Mouse (Mus musculus) frontal cortex, postnatal 14 days (tissue): ENCODE data around the gene Anp32e.
"Not testable (repeated sequence)": the region's sequence is repeated elsewhere in the genome, so short reads cannot be mapped to it uniquely, and the experiment has no call there.

Experiments used
- DNase-seq, 2 experiments: peaks; one replicate each; pipeline ENCODE4 v3.0.0; 2022; ENCODE audit warnings: low spot score in 2 of 2

Anp32e gene

DNA sequence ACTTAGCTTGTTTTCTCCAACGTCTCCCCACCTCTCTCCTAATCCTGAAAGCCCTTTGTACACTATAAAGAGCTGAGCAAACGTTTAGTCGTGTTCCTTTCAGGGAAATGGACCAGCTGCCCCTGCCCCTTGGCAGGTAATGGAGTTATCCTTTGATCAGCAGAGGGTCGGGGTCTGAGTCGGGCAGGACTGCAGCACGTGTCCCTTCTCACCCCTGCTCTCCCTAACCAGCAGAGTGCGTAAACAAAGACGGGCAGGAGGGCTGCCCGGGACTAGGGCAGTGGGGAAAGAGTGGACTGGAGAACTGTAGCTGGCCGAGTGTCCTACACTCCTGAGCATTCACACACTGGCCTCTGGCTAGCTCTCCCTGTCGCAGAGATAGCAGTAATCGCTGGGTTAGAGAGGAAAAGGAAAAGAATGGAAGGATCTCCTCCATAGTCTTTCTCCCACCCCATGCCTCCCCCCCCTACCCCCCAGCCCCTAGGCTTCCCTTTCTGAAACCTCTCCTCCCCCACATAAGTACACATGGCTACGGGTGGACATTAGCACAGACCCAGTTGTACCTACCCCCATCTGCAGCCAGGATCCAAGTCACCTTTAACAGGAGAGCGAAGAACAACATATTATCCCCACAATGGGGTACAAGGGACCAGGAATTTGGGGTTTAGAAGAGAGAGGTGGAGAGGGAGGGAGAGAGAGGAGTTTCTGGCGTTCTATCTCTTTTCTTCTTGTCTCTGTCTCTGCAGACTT is 25.1 kb upstream of the Anp32e start:
- DNase-seq: no peak

DNA sequence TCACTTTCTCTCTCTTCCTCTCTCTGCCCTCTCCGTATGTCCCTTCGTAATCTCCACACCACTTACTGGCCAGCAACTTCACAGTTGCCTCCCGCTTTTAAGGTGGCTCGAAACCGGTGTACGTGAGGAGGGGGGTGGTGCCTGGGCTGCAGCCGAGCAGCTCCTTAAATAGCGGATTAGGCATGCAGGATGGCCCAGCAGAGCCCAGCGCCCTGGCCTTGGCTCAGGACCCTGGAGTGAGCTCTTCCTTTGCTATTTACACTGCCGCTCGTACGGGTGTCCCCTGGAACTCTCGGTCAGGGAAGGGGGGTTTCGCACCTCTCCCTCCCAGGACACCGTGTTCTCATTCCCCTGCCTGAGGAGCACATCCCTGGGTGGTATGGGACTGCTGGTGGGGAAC is 24.5 kb upstream of the Anp32e start, which contains the start of gene Car14:
TSS of gene Car14 (minus strand) at position 124 of the 400 bp plus-strand sequence.
- no peak for DNase-seq

- no peak for DNase-seq
These were observed 23.7 kb upstream of the Anp32e start for GRCm38 (mm10) chr3:95905146-95905939.

DNA sequence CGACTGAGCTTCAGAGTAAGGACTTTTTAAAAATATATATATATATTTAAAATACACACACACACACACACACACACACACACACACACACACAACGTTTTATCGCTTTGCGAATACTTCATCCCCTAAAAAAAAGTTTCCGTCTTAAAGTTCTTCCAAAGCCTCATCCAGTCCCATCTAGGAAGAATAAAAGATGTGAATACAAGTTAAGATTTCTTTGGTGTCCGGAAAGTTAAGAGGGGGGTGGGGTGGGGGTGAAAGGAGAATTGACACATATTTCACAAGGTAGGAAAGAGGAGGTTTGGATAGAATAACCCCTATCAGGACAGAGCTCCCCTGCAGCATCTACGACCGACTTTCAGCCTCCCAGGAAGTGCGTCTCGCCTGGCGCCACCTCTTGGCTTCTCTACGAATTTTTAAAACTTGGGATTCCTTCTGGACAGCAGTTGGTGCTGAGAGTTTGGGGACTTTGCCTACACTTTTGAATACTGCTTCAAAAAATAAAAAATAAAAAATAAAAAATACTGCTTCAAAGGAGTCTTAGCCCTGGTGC is 23.0 kb upstream of the Anp32e start:
- no peak for DNase-seq

DNA sequence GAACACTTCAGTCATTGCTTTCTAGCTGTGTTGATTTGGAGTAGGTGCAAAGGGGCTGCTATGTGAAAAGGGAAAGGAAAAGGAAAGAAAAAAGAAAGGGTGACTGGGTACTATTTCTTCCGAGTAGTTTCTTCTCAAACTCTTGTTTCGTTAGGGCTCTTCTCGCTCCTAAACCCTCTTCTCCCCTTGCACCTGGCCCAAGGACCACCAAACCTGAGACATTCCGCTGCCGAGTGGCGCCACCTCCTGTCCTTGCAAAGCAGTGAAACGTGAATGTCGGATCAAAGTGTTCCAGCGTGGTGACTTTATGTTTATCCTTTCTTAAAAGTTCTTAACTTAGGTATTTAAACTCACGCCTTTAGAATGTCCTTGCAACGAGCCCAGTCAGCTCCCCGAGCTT is 22.2 kb upstream of the Anp32e start:
- DNase-seq: no peak

GRCm38 (mm10) chr3:95907613-95908012 is 21.4 kb upstream of the Anp32e start:
- DNase-seq: no peak

GRCm38 (mm10) chr3:95914706-95915105 is 14.3 kb upstream of the Anp32e start:
- DNase-seq: no peak

- no peak for DNase-seq
These were observed 12.3 kb upstream of the Anp32e start for GRCm38 (mm10) chr3:95916760-95917159.

DNA sequence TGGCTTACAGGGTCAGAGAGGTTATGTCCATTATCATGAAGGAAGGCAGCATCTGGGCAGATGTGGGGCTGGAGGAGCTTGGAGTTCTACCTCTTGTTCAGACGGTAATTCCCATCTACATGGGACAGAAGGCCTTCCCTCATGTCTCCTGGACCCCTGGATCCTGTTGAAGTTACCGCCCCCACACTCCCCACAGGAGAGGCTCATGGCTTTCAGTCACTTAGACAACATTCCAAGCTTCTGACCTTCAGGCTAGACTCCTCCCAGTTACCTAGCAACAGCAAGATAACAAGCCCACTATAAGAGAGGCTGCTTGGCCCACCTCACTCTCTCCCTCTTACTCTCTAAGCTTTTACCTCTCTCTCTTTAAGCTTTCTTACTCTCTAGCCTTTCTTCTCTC is 8.5 kb upstream of the Anp32e start:
- not testable (repeated sequence) for DNase-seq

DNA sequence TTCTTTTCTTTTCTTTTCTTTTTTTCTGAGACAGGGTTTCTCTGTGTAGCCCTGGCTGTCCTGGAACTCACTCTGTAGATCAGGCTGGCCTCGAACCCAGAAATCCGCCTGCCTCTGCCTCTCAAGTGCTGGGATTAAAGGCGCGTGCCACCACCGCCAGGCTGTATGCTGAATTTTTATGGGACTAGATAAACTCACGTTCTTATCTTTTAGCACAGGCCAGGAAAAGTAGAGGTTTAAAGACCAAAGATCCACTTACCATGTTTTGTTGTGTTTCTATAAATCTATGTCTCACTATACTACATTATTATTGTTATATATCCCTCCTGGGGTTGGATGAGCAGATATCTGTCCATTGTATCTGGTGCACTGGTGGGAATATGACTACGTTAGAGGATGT is 5.6 kb upstream of the Anp32e start:
- DNase-seq: not testable (repeated sequence)

- DNase-seq: no peak
These were observed 4.9 kb upstream of the Anp32e start for GRCm38 (mm10) chr3:95924185-95924584.

GRCm38 (mm10) chr3:95925087-95925486 is 4.0 kb upstream of the Anp32e start:
- no peak for DNase-seq

GRCm38 (mm10) chr3:95928261-95928657 is 787 bp upstream of the Anp32e start:
- no peak for DNase-seq

GRCm38 (mm10) chr3:95929581-95930470 is 780 bp downstream of the Anp32e start:
- peak; percentile 18 to 24 for DNase-seq

DNA sequence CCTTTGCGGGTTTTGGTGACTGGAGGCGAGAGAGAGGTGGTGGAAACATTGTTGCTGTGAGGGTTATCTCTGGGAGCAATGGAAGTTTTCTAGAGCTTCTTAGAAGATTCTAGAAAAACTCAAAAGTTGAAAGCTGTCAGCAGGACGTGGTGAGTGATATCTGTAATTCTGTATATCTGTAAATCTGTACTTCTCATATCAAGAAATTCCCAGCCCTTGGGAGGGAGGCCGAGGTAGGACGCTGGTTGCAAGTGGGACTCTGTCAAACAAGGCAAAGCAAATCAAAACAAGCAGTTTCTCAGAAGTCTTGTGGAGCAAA is 1.4 kb downstream of the Anp32e start:
- no peak for DNase-seq

DNA sequence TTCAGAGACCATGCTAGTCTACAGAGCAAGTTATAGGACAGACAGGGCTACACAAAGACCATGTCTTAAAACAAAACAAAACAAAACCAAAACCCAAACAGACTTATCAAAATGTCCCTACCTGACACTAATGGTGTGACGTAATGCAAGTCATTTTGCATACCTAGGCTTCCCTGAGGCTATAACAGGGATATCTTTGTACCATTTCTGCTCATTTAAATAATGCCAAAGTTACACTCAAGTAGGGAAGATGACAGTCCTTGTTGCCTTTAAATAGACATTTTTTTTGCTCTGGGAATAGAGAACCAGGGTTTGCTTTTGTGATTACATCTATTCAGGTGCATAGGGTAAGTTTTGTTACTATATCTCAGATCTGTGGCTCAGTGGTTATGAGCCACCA is 2.4 kb downstream of the Anp32e start:
- DNase-seq: no peak

DNA sequence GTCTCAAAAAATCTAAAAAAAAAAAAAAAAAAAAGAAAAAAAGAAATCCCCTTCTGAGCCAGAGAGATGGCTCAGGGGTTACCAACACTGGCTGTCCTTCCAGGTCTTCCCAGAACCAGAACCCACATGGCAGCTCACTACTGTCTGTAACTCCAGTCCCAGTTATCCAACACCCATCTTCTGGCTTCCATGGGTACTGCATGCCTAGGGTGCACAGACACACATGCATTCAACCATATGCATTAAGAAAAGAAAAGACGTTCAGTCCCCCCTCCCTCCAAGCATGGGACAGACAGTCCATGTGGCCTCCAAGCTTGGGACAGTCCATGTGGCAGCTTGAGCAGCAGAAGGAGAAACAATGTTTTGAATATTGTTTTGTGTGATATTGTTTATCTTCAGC is 3.1 kb downstream of the Anp32e start:
- no peak for DNase-seq

- DNase-seq: no peak
These were observed 3.5 kb downstream of the Anp32e start for GRCm38 (mm10) chr3:95932566-95932965.

- DNase-seq: no peak
These were observed 4.2 kb downstream of the Anp32e start for GRCm38 (mm10) chr3:95933111-95933750.

GRCm38 (mm10) chr3:95934448-95934847 is 5.4 kb downstream of the Anp32e start:
- no peak for DNase-seq

- no peak for DNase-seq
These were observed 9.2 kb downstream of the Anp32e start for GRCm38 (mm10) chr3:95938217-95938616.
